ENCODE assay signal across 8 mouse cellular contexts in the genomic region with DNA sequence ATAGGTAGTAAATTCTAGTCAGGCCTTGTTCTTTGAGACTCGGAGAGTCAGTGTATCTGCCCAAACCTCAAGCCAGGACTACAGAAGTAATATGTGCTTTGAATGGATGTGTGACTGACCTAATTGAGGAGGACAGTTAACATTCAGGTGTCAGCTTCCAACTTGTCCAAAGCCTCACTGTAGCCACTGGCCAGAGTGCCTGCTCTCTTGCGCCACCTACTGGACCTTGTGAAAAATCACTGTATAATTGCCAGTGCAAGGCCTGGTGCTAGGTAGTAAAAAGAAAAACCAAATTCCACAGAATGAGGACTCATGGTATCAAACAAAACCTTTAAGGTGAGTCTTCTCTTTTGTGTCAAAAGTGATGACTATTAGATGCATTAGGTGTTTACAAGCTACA.
DNase-seq lines count a peak whose midpoint lies in the region; ATAC-seq lines count a peak whose summit lies in the region.

No protein-coding gene starts in this region.

- H3K4me1 ChIP-seq in liver, embryonic 12.5 days = no peaks in the 10 kb centered on the region
- H3K4me1 ChIP-seq in forebrain, embryonic 13.5 days = no peaks in the 10 kb centered on the region
- no peaks in the 10 kb centered on the region for H3K4me1 ChIP-seq in hindbrain, embryonic 13.5 days (replicated peaks)

- DNase-seq in liver = peak; percentile 38
- DNase-seq in c-Kit-positive CD71-positive TER-119-negative erythroid progenitor cells, embryonic 14.5 days (ENCODE audit: low read depth) = peak; percentile 46
- DNase-seq in layer of hippocampus, postnatal 36 days = peak; percentile 8 to 10
- DNase-seq in mesoderm, embryonic 11.5 days (ENCODE audit: low read depth, low spot score) = peak; percentile 76
- DNase-seq in spleen, postnatal 36 days (ENCODE audit: low spot score in 2 of 2) = peak; percentile 24 to 58

- no peak overlapping the region for H3K27ac ChIP-seq in liver, embryonic 12.5 days
- H3K27ac ChIP-seq in forebrain, embryonic 13.5 days = no peak overlapping the region
- H3K27ac ChIP-seq in hindbrain, embryonic 13.5 days = no peak overlapping the region

- H3K4me2 ChIP-seq in liver, embryonic 12.5 days = no peak overlapping the region
- no peak overlapping the region for H3K4me2 ChIP-seq in forebrain, embryonic 13.5 days
- H3K4me2 ChIP-seq in hindbrain, embryonic 13.5 days = no peak overlapping the region

- H3K27me3 ChIP-seq in liver, embryonic 12.5 days (replicated peaks) = no peaks in the 10 kb centered on the region
- no peaks in the 10 kb centered on the region for H3K27me3 ChIP-seq in forebrain, embryonic 13.5 days
- no peaks in the 10 kb centered on the region for H3K27me3 ChIP-seq in hindbrain, embryonic 13.5 days

- H3K9ac ChIP-seq in liver, embryonic 12.5 days = no peak overlapping the region
- no peak overlapping the region for H3K9ac ChIP-seq in forebrain, embryonic 13.5 days
- no peak overlapping the region for H3K9ac ChIP-seq in hindbrain, embryonic 13.5 days

- no peak overlapping the region for H3K4me3 ChIP-seq in liver, embryonic 12.5 days
- H3K4me3 ChIP-seq in forebrain, embryonic 13.5 days = no peak overlapping the region
- H3K4me3 ChIP-seq in hindbrain, embryonic 13.5 days = no peak overlapping the region

- 21% methylated on average over 2 of the region's 2 CpGs for WGBS in liver, embryonic 12.5 days (ENCODE audit: insufficient replicate concordance)
- WGBS in forebrain, embryonic 13.5 days = 34% methylated on average over 2 of the region's 2 CpGs
- 35% methylated on average over 2 of the region's 2 CpGs for WGBS in hindbrain, embryonic 13.5 days

- no peaks in the 10 kb centered on the region for H3K9me3 ChIP-seq in liver, embryonic 12.5 days (replicated peaks)
- no peaks in the 10 kb centered on the region for H3K9me3 ChIP-seq in forebrain, embryonic 13.5 days (replicated peaks)
- H3K9me3 ChIP-seq in hindbrain, embryonic 13.5 days = no peaks in the 10 kb centered on the region

- no peaks in the 10 kb centered on the region for H3K36me3 ChIP-seq in liver, embryonic 12.5 days
- no peaks in the 10 kb centered on the region for H3K36me3 ChIP-seq in forebrain, embryonic 13.5 days (ENCODE audit: poor library complexity, severe bottlenecking)
- no peaks in the 10 kb centered on the region for H3K36me3 ChIP-seq in hindbrain, embryonic 13.5 days

- no peak for ATAC-seq in liver, embryonic 12.5 days
- ATAC-seq in forebrain, embryonic 13.5 days = peak; percentile 80
- ATAC-seq in hindbrain, embryonic 13.5 days (ENCODE audit: low FRiP score) = peak; percentile 68; the same call in 1 of the 2 replicates

Comparison
In these comparisons a context has a peak if more than half of its experiments do, and no peak if none do; other contexts are left out.
1. DNase-seq: peak in every context shown above with its lines; median percentile 76 in mesoderm, embryonic 11.5 days; 46 in c-Kit-positive CD71-positive TER-119-negative erythroid progenitor cells, embryonic 14.5 days; 41 in spleen, postnatal 36 days; 38 in liver; 9 in layer of hippocampus, postnatal 36 days.